Mouse (Mus musculus): ENCODE results near the gene Figla. TPM values are rescaled to one million over a fixed set of nuclear protein-coding genes. Genes with fewer than 3 reads are reported as not detected.

Gene Figla
- polyA plus RNA-seq, 1 experiment = not detected

DNA sequence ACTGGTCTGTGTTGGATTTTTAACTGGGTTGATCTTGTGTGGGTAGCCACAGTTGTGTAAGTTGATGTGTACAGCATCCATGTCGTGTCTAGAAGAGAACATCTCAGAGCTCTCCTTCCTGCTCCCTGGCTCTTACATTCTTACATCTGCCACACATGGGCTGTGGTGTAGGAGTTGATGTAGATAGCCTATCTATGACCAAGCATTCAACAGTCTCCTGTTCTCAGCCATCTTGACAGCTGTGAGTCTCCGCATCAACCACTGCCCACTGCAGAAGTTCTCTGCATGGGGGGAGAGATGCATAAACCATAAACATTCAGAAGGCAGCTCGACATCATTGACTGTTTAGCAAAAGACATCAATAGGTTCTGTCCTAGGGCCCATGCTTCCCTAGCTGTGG is 53.9 kb downstream of the Figla start:
- TF ChIP-seq POLR2A (IDR thresholded peaks at IDR 0.05; ENCODE audit: low read depth, low read length) = no peak
- no peak for TF ChIP-seq CTCF (IDR thresholded peaks at IDR 0.05; ENCODE audit: extremely low read depth, insufficient read length, insufficient replicate concordance, low read depth, low read length)
- 78% methylated on average over 3 of the region's 3 CpGs for WGBS
- Histone ChIP-seq H3K27ac (ENCODE audit: insufficient read depth, low read depth, low read length) (no peak overlapping the region), H3K27me3 (ENCODE audit: control insufficient read depth, insufficient read depth, low read length) (no peaks in the 10 kb centered on the region), H3K4me1 (ENCODE audit: control insufficient read depth, insufficient read depth, insufficient read length, low read length) (no peaks in the 10 kb centered on the region), H3K36me3 (ENCODE audit: control insufficient read depth, insufficient read depth, low read length) (no peaks in the 10 kb centered on the region), H3K4me3 (ENCODE audit: low read depth, low read length) (no peak overlapping the region)

DNA sequence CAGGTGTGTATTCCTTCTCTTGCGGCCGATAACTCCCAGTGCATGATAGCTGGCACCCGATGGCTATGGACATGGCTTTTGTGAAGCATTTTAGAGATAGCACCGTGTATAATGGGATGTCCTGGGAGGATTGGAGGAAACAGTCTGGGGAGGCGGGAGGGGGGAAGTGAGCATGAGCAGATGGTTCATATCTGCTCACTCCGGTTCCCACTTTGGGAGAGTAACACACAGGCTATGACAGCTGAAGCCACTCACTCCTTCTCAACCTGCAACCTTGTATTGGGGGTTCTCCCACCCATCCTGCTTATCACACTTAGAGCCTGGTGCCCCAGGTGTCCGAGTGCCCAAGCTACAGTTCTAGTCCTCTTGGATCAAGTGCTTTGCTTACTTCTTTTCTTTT is 54.3 kb downstream of the Figla start:
- no peaks in the 10 kb centered on the region for H3K27me3 ChIP-seq (ENCODE audit: control insufficient read depth, insufficient read depth, low read length)
- no peak overlapping the region for H3K4me3 ChIP-seq (ENCODE audit: low read depth, low read length)
- no peaks in the 10 kb centered on the region for H3K4me1 ChIP-seq (ENCODE audit: control insufficient read depth, insufficient read depth, insufficient read length, low read length)
- H3K36me3 ChIP-seq (ENCODE audit: control insufficient read depth, insufficient read depth, low read length) = no peaks in the 10 kb centered on the region
- TF ChIP-seq POLR2A (IDR thresholded peaks at IDR 0.05; ENCODE audit: low read depth, low read length) (no peak), CTCF (IDR thresholded peaks at IDR 0.05; ENCODE audit: extremely low read depth, insufficient read length, insufficient replicate concordance, low read depth, low read length) (no peak)
- H3K27ac ChIP-seq (ENCODE audit: insufficient read depth, low read depth, low read length) = no peak overlapping the region
- WGBS = 73% methylated on average over 7 of the region's 7 CpGs

Other genes starting within 250 kb of the Figla start
- gene Nat8f6, start 195.2 kb upstream of the Figla start, polyA plus RNA-seq (2012; rRNA removed) = 1.9 and 2.3 TPM in 2 replicates
- gene Nat8f5, start 195.2 kb upstream of the Figla start, polyA plus RNA-seq (2012; rRNA removed) = 14.4 and 46.1 TPM in 2 replicates
- gene Nat8, start 184.1 kb upstream of the Figla start, polyA plus RNA-seq (2012; rRNA removed) = 60.8 and 66.8 TPM in 2 replicates
- 0.23 and 0.66 TPM in 2 replicates for gene Nat8f2, start 147.0 kb upstream of the Figla start, polyA plus RNA-seq (2012; rRNA removed)
- gene Nat8f4, start 111.3 kb upstream of the Figla start, polyA plus RNA-seq (2012; rRNA removed) = 15.6 and 32.6 TPM in 2 replicates
- gene Tprkb, start 104.3 kb upstream of the Figla start, polyA plus RNA-seq (2012; rRNA removed) = 6.8 and 16.0 TPM in 2 replicates
- gene Nat8f1, start 100.5 kb upstream of the Figla start, polyA plus RNA-seq (2012; rRNA removed) = 16.0 and 21.4 TPM in 2 replicates
- 8.2 and 18.7 TPM in 2 replicates for gene Dusp11, start 54.5 kb upstream of the Figla start, polyA plus RNA-seq (2012; rRNA removed)
- 0.30 and 1.5 TPM in 2 replicates for gene Add2, start 12.5 kb downstream of the Figla start, polyA plus RNA-seq (2012; rRNA removed)
- gene Tgfa, start 179.1 kb downstream of the Figla start, polyA plus RNA-seq (2012; rRNA removed) = 10.2 and 26.8 TPM in 2 replicates